Mouse (Mus musculus) spleen, adult 2 months (tissue): ENCODE measurements at regions not wholly inside any gene's neighbourhood (a gene's known extent, or its start where the extent isn't known, plus 50 kb on each side); places are given as distances from the start of the nearest gene placed in this dataset.

Experiments
- DNase-seq, 2 experiments: peaks; one replicate each; pipeline versions ENCODE4 v3.0.0 to v3.0.0-alpha.2; 2012 to 2021; ENCODE audit warnings: low spot score in 2 of 2, low read depth in 1 of 2
- H3K27ac ChIP-seq: fragments of 200-500 bp; 2 replicates; pipeline ENCODE4 v1.5.1; 2012; ENCODE audit warnings: low read length, inconsistent platforms; ENCODE audit not compliant: insufficient read depth
- H3K27me3 ChIP-seq: fragments of 200-500 bp; 2 replicates; pipeline ENCODE4 v1.6.1; 2012; ENCODE audit warnings: mild to moderate bottlenecking, moderate library complexity, low read length, inconsistent platforms; ENCODE audit not compliant: control insufficient read depth, insufficient read depth
- H3K36me3 ChIP-seq: fragments of 200-500 bp; 2 replicates; pipeline ENCODE4 v1.6.1; 2012; ENCODE audit warnings: mild to moderate bottlenecking, low read length, inconsistent platforms; ENCODE audit not compliant: control insufficient read depth, insufficient read depth
- H3K4me1 ChIP-seq: fragments of 200-500 bp; 2 replicates; pipeline ENCODE4 v1.6.1; 2011; ENCODE audit warnings: inconsistent platforms; ENCODE audit not compliant: control insufficient read depth, insufficient read depth, insufficient read length
- H3K4me3 ChIP-seq: fragments of 200-500 bp; 2 replicates; pipeline ENCODE4 v1.5.1; 2011; ENCODE audit warnings: mild to moderate bottlenecking, inconsistent platforms; ENCODE audit not compliant: insufficient read depth, insufficient read length; ENCODE audit errors: extremely low read depth
- CTCF ChIP-seq: fragments of 200-500 bp; IDR thresholded peaks from 2 replicates; pipeline ENCODE4 v1.5.1; 2011; ENCODE audit warnings: mild to moderate bottlenecking, inconsistent platforms; ENCODE audit not compliant: insufficient read depth, insufficient read length, insufficient replicate concordance; ENCODE audit errors: extremely low read depth
- POLR2A ChIP-seq: fragments of 200-500 bp; IDR thresholded peaks from 2 replicates; pipeline ENCODE4 v1.6.1; 2011; ENCODE audit warnings: low read depth, low read length, inconsistent platforms
- WGBS: fragments of 180-500 bp; shearing (Covaris S2); methylation state at CpG from one replicate; pipeline ENCODE4 v1.1.7; 2018; 5-methylcytosine and 5-hydroxymethylcytosine counted together

DNA sequence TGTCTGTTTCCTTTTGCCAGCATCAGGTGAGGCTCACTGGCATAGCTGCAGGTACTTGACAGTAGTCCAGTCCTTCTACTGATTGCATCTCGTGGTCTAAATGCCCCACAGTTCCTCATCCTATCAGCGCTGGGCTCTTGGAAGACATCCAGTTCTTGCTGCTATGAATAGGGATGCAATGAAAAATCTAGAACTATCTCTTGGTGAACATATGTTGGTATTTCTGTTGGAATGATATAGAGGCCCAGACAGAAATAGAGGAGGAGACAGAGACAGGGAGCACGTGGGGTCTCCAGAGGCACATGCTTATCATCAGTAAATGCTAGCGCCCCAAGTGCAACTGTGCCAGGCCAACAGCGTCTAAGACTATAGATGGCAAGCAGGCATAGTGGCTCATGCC lies 81.4 kb upstream of the Ctnnb1 start:
- Histone ChIP-seq H3K4me3 (no peak overlapping the region), H3K27ac (no peak overlapping the region), H3K36me3 (no peaks in the 10 kb centered on the region), H3K27me3 (no peaks in the 10 kb centered on the region), H3K4me1 (no peaks in the 10 kb centered on the region)
- DNase-seq: no peak
- 72% methylated on average over 5 of the region's 5 CpGs for WGBS
- TF ChIP-seq POLR2A (no peak), CTCF (no peak)

DNA sequence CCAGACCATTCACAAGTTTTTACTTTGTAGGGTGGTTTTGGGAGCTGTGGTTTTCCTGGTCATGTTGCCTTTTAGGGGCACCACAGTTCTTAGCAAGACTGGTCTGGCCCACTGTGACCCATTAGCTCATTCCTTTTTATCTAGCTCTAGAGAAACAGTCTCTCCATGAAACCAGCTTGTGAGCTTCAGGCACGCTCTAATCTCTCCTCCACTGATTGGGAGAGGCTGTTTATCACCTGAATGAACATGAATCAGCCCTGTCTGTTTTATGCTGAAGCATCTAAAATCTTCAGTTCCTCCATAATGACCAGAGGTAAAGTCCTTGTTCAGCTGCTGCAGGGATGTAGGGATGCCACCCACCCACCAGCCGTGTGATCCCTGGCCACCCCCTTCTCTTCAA lies 80.1 kb upstream of the Ctnnb1 start:
- no peak overlapping the region for H3K4me3 ChIP-seq
- no peaks in the 10 kb centered on the region for H3K4me1 ChIP-seq
- no peak for DNase-seq
- no peaks in the 10 kb centered on the region for H3K27me3 ChIP-seq
- H3K36me3 ChIP-seq: no peaks in the 10 kb centered on the region
- H3K27ac ChIP-seq: no peak overlapping the region
- TF ChIP-seq POLR2A (no peak), CTCF (no peak)
- 84% methylated on average over 2 of the region's 2 CpGs for WGBS

GRCm38 (mm10) chr9:120850092-120850491 lies 78.9 kb upstream of the Ctnnb1 start:
- DNase-seq: no peak
- Histone ChIP-seq H3K27ac (no peak overlapping the region), H3K4me3 (no peak overlapping the region), H3K27me3 (no peaks in the 10 kb centered on the region), H3K4me1 (no peaks in the 10 kb centered on the region), H3K36me3 (no peaks in the 10 kb centered on the region)
- 89% methylated on average over 5 of the region's 5 CpGs for WGBS
- TF ChIP-seq CTCF (no peak), POLR2A (no peak)

DNA sequence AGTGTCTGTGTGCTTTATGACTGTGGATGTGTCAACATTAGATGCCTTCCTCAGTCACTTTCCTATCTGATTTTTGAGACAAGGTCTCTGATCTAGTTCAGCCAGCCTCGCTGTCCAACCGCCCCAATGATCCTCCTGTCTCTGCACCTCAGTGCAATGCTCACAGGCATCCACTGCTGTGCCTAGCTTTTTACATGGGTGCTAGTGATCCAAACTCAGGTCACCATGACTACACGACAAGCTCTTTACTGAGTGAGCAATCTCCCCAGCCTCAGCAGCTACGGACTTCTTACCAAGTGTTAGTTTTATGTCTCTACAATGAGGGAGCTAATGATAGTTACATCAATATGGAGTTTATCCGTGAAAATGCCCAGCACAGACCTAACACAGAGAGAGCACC lies 77.1 kb upstream of the Ctnnb1 start:
- Histone ChIP-seq H3K27me3 (no peaks in the 10 kb centered on the region), H3K36me3 (no peaks in the 10 kb centered on the region), H3K4me3 (no peak overlapping the region), H3K27ac (no peak overlapping the region), H3K4me1 (no peaks in the 10 kb centered on the region)
- WGBS: 94% methylated on average over 5 of the region's 5 CpGs
- TF ChIP-seq POLR2A (no peak), CTCF (no peak)
- no peak for DNase-seq

DNA sequence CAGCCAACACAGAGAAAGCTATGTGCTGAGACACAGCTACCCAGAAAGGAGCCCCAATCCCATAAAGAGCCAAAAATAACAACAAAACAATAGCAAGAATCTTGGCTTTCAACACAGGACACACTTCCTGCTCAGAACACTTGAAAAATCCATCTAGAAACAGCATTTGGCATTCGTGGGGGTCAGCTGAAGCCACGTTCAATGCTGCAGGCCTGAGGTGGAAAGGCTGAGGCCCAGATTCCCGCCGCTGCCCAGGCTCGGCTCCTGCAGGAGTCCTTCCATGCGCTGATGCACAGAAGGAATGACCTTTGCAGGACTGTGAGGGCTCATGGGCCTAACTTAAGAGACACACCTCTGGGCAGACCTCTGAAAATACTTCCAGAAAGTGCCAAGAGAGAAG lies 76.4 kb upstream of the Ctnnb1 start:
- TF ChIP-seq POLR2A (no peak), CTCF (no peak)
- Histone ChIP-seq H3K4me1 (no peaks in the 10 kb centered on the region), H3K27me3 (no peaks in the 10 kb centered on the region), H3K27ac (no peak overlapping the region), H3K36me3 (no peaks in the 10 kb centered on the region), H3K4me3 (no peak overlapping the region)
- WGBS: 81% methylated on average over 6 of the region's 6 CpGs
- DNase-seq: no peak

DNA sequence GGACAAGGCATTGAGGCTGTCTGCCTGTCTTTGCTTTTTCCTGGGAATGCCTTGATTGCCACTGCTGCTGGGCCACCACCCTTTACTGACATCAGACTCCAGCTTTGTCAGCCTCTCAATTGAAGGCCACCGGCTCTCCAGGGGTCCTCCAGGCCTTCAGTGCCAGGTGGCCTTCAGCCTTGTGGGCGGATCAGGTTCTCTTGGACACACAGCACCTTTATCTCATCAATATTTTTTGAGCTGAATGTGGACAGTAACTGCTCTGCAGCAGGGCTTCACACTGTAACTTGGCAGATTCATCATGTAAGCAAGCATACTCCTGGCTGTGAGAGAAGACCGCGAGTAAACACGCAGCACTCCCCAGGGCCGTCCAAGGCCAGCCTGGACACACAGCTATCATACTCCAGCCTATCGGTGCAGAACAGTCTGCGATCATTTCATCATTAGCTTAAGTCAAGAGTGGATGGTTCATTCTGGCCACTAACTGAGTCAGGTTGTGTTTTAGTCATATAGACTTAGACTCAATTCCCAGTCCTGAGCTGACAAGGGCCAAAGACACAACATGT lies 75.9 kb upstream of the Ctnnb1 start:
- no peak for DNase-seq
- Histone ChIP-seq H3K27ac (no peak overlapping the region), H3K4me1 (no peaks in the 10 kb centered on the region), H3K36me3 (no peaks in the 10 kb centered on the region), H3K4me3 (no peak overlapping the region), H3K27me3 (no peaks in the 10 kb centered on the region)
- TF ChIP-seq CTCF (no peak), POLR2A (no peak)
- WGBS: 89% methylated on average over 8 of the region's 8 CpGs

DNA sequence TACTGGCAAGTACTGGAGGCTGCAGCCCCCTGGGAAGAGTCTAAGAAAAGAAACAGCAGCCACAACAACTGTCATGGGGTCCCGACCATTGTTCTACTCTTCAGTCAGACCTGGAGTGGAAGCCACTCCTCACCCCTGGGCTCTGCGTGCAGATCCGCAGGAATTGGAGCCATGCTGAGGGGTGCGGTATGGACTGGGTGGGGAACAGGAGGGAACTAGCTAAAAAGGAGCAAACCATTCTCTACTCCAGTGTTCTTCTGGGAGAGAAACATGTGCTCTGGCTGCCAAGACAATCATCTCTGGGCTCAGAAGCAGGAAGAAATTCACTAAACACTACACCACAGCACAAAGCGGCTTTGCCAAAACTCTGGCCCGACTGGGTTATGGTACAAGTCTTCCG lies 74.7 kb upstream of the Ctnnb1 start:
- DNase-seq: no peak
- Histone ChIP-seq H3K4me1 (no peaks in the 10 kb centered on the region), H3K36me3 (no peaks in the 10 kb centered on the region), H3K4me3 (no peak overlapping the region), H3K27ac (no peak overlapping the region), H3K27me3 (no peaks in the 10 kb centered on the region)
- TF ChIP-seq CTCF (no peak), POLR2A (no peak)
- WGBS: 91% methylated on average over 7 of the region's 7 CpGs
